Mouse (Mus musculus) adrenal gland, adult 18-20 months (tissue): ENCODE data around the gene A030014E15Rik. TPM values are rescaled to one million over a fixed set of nuclear protein-coding genes. Genes with fewer than 3 reads are reported as not detected.

ENCODE experiments used
- total RNA-seq, 2 experiments: library from RNA; stranded (reverse); gene quantifications; 1 replicate in 1 of 2; 2 replicates in 1 of 2; pipeline ENCODE4 v1.2.3; 2021

A030014E15Rik gene
- total RNA-seq, 2 experiments from 2014 or later = not detected

Other genes starting within 250 kb of the A030014E15Rik start
- 100 to 1,000 TPM; 110 to 116 TPM for gene Mff, start 200.0 kb upstream of the A030014E15Rik start, total RNA-seq
- not detected for gene Tm4sf20, start 156.5 kb upstream of the A030014E15Rik start, total RNA-seq
- not detected for gene Gm47791, start 153.7 kb upstream of the A030014E15Rik start, total RNA-seq
- gene Agfg1, start 85.4 kb upstream of the A030014E15Rik start, total RNA-seq = 10 to 100 TPM; 47.9 to 54.4 TPM
- gene A030005L19Rik, start 11.6 kb upstream of the A030014E15Rik start, total RNA-seq = not detected
- gene Gm6217, start 6.5 kb downstream of the A030014E15Rik start, total RNA-seq = not detected
- gene A030003K21Rik, start 18.5 kb downstream of the A030014E15Rik start, total RNA-seq = not detected
- gene Gm7544, start 31.1 kb downstream of the A030014E15Rik start, total RNA-seq = not detected
- gene Gm47955, start 35.4 kb downstream of the A030014E15Rik start, total RNA-seq = not detected
- gene Gm47959, start 75.6 kb downstream of the A030014E15Rik start, total RNA-seq = not detected
- under 1 TPM; 0.16 to 0.30 TPM for gene Slc19a3, start 113.5 kb downstream of the A030014E15Rik start, total RNA-seq
- not detected for gene Krtap28-10, start 117.6 kb downstream of the A030014E15Rik start, total RNA-seq
- not detected for gene Gm47969, start 120.0 kb downstream of the A030014E15Rik start, total RNA-seq
- gene A030005K14Rik, start 134.5 kb downstream of the A030014E15Rik start, total RNA-seq = not detected
- not detected for gene Krtap28-13, start 136.0 kb downstream of the A030014E15Rik start, total RNA-seq
- gene Ccl20, start 191.8 kb downstream of the A030014E15Rik start, total RNA-seq = not detected
- gene Daw1, start 234.8 kb downstream of the A030014E15Rik start, total RNA-seq = not detected